Mouse (Mus musculus) G1E (cell line): Measurements from ENCODE around the gene Il22ra2.

ENCODE experiments used
- CTCF ChIP-seq: IDR thresholded peaks from 2 replicates; pipeline ENCODE4 v1.5.1; 2012; ENCODE audit warnings: low read depth, low read length, inconsistent platforms, mixed read lengths
- GATA1 ChIP-seq: IDR thresholded peaks from 2 replicates; pipeline ENCODE4 v1.6.1; 2012; ENCODE audit warnings: borderline replicate concordance, low read length, inconsistent platforms, mixed read lengths
- POLR2AphosphoS5 ChIP-seq: IDR thresholded peaks from 2 replicates; pipeline ENCODE4 v1.6.1; 2012; ENCODE audit warnings: low read depth, low read length, inconsistent platforms; ENCODE audit not compliant: insufficient replicate concordance
- TAL1 ChIP-seq: conservative IDR thresholded peaks from 2 replicates; pipeline ENCODE4 v1.6.1; 2012; ENCODE audit warnings: low read depth, low read length, inconsistent platforms, mixed read lengths

DNA sequence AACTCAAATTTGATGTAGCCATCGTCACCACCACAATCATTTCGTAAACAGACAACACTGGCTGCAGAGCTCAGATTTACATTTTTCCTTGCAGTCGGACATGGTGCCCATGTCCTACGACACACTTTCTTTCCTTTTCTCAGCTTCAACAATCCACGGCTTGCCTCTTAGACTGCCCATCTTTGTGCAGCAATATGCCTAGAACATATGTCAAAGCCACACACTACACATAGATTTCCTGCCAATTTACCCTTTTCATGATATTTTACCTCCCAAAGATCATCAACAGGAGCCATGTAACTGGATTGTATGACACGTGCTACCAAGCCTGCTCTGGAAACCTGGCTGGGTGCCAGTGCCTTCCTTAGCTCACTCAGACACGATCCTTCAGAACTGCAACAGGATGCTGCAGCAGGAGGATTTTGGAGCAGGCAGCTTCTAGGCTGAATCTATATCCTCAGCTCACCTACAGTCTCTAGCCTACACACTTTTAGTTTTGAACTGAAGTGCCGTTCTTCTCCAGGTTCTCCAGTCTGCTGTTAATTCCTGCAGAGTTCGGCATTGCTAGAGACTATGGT, 43.3 kb upstream of the Il22ra2 start:
- TF ChIP-seq POLR2AphosphoS5 (no peak), CTCF (no peak), GATA1 (no peak), TAL1 (no peak)
